Mouse (Mus musculus) lung, postnatal 0 days (tissue): ENCODE results near the gene P3h3.

ENCODE experiments used
- CTCF ChIP-seq: IDR thresholded peaks from 2 replicates; pipeline ENCODE4 v1.5.1; 2016; ENCODE audit warnings: antibody characterized with exemption, mild to moderate bottlenecking
- EP300 ChIP-seq: IDR thresholded peaks from 2 replicates; pipeline ENCODE4 v1.6.1; 2016; ENCODE audit warnings: antibody characterized with exemption, mild to moderate bottlenecking, control low read depth

DNA sequence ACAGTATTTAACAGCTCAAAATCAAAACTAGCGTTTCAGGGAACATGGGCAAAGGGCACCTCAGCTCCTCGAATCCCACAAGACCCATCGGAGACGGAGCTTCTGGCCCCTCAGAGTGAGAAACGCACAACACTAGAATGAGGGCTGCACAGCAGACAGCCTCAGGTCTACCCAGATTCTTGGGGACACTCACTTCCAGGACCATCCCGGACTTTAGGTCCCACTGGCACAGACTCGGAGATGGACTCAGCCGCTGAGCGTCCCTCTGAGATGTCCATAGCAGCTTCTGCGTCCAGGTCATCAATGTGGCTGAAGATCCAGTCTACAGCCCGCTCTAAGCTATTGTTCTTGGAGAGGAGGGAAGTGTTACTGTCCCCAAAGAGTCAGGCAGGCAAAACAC is 40.4 kb downstream of the P3h3 start:
- TF ChIP-seq CTCF (no peak), EP300 (no peak)
